Mouse (Mus musculus) liver, embryonic 13.5 days (tissue): ENCODE data around the gene Nrm. TPM values are rescaled to one million over a fixed set of nuclear protein-coding genes. Genes with fewer than 3 reads are reported as not detected.

ENCODE experiments used
- ATAC-seq: fragments of 200-750 bp; cut with Nextera tagmentation; 2 replicates; pipeline ENCODE4 v1.8.0; 2017; ENCODE audit warnings: low read depth, mild to moderate bottlenecking, moderate number of reproducible peaks, moderate library complexity
- DNase-seq: peaks from one replicate; pipeline ENCODE4 v3.0.0; 2022
- H3K27ac ChIP-seq: fragments of 300-500 bp; sonication (generic); 2 replicates; pipeline ENCODE4 v1.5.1; 2015; ENCODE audit warnings: moderate library complexity, mild to moderate bottlenecking, inconsistent platforms
- H3K27me3 ChIP-seq: fragments of 300-500 bp; sonication (generic); 2 replicates; pipeline ENCODE4 v1.6.1; 2015; ENCODE audit warnings: mild to moderate bottlenecking, inconsistent platforms
- H3K36me3 ChIP-seq: fragments of 300-500 bp; sonication (generic); 2 replicates; pipeline ENCODE4 v1.6.1; 2015; ENCODE audit warnings: mild to moderate bottlenecking, inconsistent platforms
- H3K4me1 ChIP-seq: fragments of 300-500 bp; sonication (generic); replicated peaks from 2 replicates; pipeline ENCODE4 v1.6.1; 2015; ENCODE audit warnings: inconsistent platforms
- H3K4me2 ChIP-seq: fragments of 300-500 bp; sonication (generic); 2 replicates; pipeline ENCODE4 v1.6.1; 2015; ENCODE audit warnings: inconsistent platforms, mild to moderate bottlenecking, moderate library complexity
- H3K4me3 ChIP-seq: fragments of 300-500 bp; sonication (generic); replicated peaks from 2 replicates; pipeline ENCODE4 v1.5.1; 2015; ENCODE audit warnings: mild to moderate bottlenecking, inconsistent platforms
- H3K9ac ChIP-seq: fragments of 300-500 bp; sonication (generic); 2 replicates; pipeline ENCODE4 v1.6.1; 2015; ENCODE audit warnings: mild to moderate bottlenecking, inconsistent platforms
- H3K9me3 ChIP-seq: fragments of 300-500 bp; sonication (generic); replicated peaks from 2 replicates; pipeline ENCODE4 v1.6.1; 2016; ENCODE audit warnings: inconsistent platforms
- WGBS: fragments of 180-500 bp; shearing (Covaris S2); methylation state at CpG from one replicate; pipeline ENCODE4 v1.1.7; 2015; ENCODE audit not compliant: insufficient replicate concordance; 5-methylcytosine and 5-hydroxymethylcytosine counted together
- polyA plus RNA-seq: library from polyadenylated mRNA; unstranded; fragments of >200 nt; fragmentation: Nextera tagmentation; extraction: Ambion mirVana; gene quantifications from 2 replicates; pipeline ENCODE4 v1.2.1, GENCODE M21; 2015

The Nrm gene
- polyA plus RNA-seq, 1 experiment from 2014 or later: 23.0 TPM

DNA sequence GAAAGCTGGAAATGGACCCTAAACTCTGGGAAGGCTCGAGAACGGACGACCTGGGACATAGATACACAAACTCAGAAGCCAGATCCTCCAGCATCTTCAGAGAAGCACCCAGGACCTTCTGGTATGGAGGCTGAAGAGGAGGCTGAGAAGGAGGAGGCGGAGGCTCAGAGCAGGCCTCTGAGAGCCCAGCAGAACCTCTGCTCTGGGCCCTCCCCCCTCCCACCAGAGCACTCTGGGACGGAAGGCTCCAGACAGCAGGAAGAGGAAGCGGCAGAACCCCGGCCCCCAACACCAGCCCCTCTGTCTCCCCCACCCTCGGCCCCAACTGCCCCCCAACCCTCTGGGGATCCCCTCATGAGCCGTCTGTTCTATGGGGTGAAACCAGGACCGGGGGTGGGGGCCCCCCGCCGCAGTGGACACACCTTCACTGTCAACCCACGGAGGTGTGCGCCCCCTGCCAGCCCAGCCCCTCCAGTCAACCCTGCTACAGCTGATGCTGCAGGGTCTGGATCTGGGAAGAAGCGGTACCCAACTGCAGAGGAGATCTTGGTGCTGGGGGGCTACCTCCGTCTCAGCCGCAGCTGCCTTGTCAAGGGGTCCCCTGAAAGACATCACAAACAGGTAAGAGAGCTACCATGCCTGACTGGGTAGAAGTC, 7.2 kb downstream of the Nrm start:
- Histone ChIP-seq H3K36me3 (0 out of 2 replicates have a peak, but pooled peaks cover 3% of the 10 kb centered on the region), H3K4me3 (peak overlapping the region; percentile 57), H3K9me3 (0 out of 2 replicates have a peak, but pooled peaks cover 3% of the 10 kb centered on the region), H3K4me1 (peaks cover 76% of the 10 kb centered on the region), H3K27ac (peak overlapping the region; percentile 87), H3K9ac (peak overlapping the region; percentile 69), H3K4me2 (peak overlapping the region; percentile 86), H3K27me3 (peaks cover 73% of the 10 kb centered on the region)
- ATAC-seq (no peak), DNase-seq (no peak)
- WGBS: 19% methylated on average over 17 of the region's 17 CpGs

GRCm38 (mm10) chr17:35868961-35869345, 7.8 kb downstream of the Nrm start:
- 2% methylated on average over 7 of the region's 7 CpGs for WGBS

DNA sequence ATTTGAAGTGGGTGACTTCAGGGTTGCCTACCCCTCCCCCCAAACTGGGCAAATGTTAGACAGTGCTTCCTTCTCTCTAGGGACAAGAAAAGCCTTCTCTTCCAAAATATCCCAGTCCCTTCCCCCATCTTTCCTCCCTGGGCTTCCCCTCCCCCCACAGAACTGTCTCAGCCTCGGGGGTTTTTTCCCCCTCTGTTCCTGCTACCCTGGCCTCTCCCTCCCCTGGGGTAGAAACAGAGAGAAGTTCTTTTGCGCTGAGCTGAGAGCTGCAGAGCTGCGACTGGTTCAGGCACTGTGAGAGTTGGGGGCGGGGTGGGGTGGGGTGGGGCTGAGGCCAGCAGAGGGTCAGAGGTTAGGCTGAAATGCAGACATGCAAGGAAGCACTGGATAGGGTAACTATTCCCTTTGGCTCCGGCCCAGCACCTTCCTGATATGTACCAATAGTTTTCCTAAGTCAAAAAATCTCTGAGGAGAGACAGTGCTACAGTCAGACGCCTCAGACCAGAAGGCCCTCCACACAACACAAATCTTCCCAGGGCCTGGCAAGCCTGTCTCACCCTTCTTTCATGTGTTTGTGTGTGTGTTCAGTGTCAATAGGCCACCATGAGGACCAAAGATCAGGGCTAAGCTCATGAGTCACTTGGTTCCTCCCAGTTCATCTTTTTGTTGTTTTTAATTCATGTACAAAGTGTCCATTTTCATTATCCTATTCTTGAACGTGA, 8.4 kb downstream of the Nrm start:
- peak; percentile 34 for ATAC-seq
- Histone ChIP-seq H3K27ac (peak overlapping the region; percentile 87), H3K9me3 (0 out of 2 replicates have a peak, but pooled peaks cover 3% of the 10 kb centered on the region), H3K36me3 (peaks cover 8% of the 10 kb centered on the region; the same call in 1 of the 2 replicates), H3K4me2 (peak overlapping the region; percentile 86), H3K4me3 (peak overlapping the region; percentile 57), H3K9ac (peak overlapping the region; percentile 69), H3K4me1 (peaks cover 84% of the 10 kb centered on the region), H3K27me3 (peaks cover 61% of the 10 kb centered on the region)
- no peak for DNase-seq
- WGBS: 5% methylated on average over 7 of the region's 7 CpGs

More at GRCm38 (mm10) chr17:35868961-35869345, 7.8 kb downstream of the Nrm start:
- H3K9me3 ChIP-seq: 0 out of 2 replicates have a peak, but pooled peaks cover 3% of the 10 kb centered on the region
- H3K4me3 ChIP-seq: peak overlapping the region; percentile 57
- H3K4me1 ChIP-seq: peaks cover 81% of the 10 kb centered on the region
- H3K4me2 ChIP-seq: peak overlapping the region; percentile 86
- DNase-seq (no peak), ATAC-seq (no peak)
- H3K27me3 ChIP-seq: peaks cover 66% of the 10 kb centered on the region
- 0 out of 2 replicates have a peak, but pooled peaks cover 3% of the 10 kb centered on the region for H3K36me3 ChIP-seq
- H3K9ac ChIP-seq: peak overlapping the region; percentile 69
- H3K27ac ChIP-seq: peak overlapping the region; percentile 87

GRCm38 (mm10) chr17:35870151-35870883, 9.2 kb downstream of the Nrm start:
- 20% methylated on average over 9 of the region's 9 CpGs for WGBS
- ATAC-seq: peak; percentile 22; the same call in 1 of the 2 replicates
- Histone ChIP-seq H3K4me1 (peaks cover 81% of the 10 kb centered on the region), H3K36me3 (peaks cover 15% of the 10 kb centered on the region), H3K4me3 (peak overlapping the region; percentile 57), H3K9ac (no peak overlapping the region), H3K27me3 (peaks cover 53% of the 10 kb centered on the region), H3K9me3 (0 out of 2 replicates have a peak, but pooled peaks cover 3% of the 10 kb centered on the region), H3K4me2 (peak overlapping the region; percentile 86), H3K27ac (peak overlapping the region; percentile 87)
- DNase-seq: no peak

- Histone ChIP-seq H3K9ac (no peak overlapping the region), H3K9me3 (0 out of 2 replicates have a peak, but pooled peaks cover 3% of the 10 kb centered on the region), H3K27me3 (peaks cover 45% of the 10 kb centered on the region), H3K36me3 (peaks cover 15% of the 10 kb centered on the region), H3K27ac (peak overlapping the region; percentile 87), H3K4me3 (peak overlapping the region; percentile 57), H3K4me1 (peaks cover 73% of the 10 kb centered on the region), H3K4me2 (peak overlapping the region; percentile 86)
- DNase-seq (no peak), ATAC-seq (no peak)
- WGBS: 33% methylated on average over 8 of the region's 8 CpGs
Measured at GRCm38 (mm10) chr17:35870884-35871696, 10.0 kb downstream of the Nrm start.

- 0 out of 2 replicates have a peak, but pooled peaks cover 3% of the 10 kb centered on the region for H3K9me3 ChIP-seq
- H3K4me3 ChIP-seq: no peak overlapping the region
- peak; percentile 79 for DNase-seq
- H3K4me1 ChIP-seq: peaks cover 46% of the 10 kb centered on the region
- peak overlapping the region; percentile 35; the same call in 1 of the 2 replicates for H3K27ac ChIP-seq
- peak overlapping the region; percentile 10 for H3K4me2 ChIP-seq
- 9% methylated on average over 21 of the region's 21 CpGs for WGBS
- H3K9ac ChIP-seq: peak overlapping the region; percentile 39; the same call in 1 of the 2 replicates
- ATAC-seq: peak; percentile 58
- H3K27me3 ChIP-seq: peaks cover 16% of the 10 kb centered on the region
- peaks cover 15% of the 10 kb centered on the region for H3K36me3 ChIP-seq
Measured at GRCm38 (mm10) chr17:35873774-35874519, 12.8 kb downstream of the Nrm start.

DNA sequence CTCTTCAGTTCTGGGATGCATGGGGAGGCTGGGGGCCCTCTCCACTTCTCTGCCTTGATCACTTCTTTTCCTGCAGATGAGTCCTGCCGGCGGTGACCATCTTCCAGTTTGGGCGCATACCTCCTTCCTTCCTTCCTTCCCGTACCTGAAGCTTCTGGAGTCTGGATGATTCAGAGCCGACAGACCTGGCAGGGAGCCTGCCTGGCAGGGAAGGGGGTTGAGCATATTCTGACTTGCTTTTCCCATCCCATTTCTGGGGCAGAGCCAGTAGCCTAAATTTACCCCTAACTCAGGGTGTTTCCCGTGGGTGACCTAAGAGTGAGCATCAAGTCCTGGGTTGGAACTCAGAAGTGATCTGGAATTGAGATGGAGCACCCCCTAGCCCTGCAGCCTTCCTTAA, 13.6 kb downstream of the Nrm start:
- 0 out of 2 replicates have a peak overlapping the region, but pooled peaks have one; percentile 0 for H3K27ac ChIP-seq
- H3K9me3 ChIP-seq: 0 out of 2 replicates have a peak, but pooled peaks cover 3% of the 10 kb centered on the region
- WGBS: 75% methylated on average over 6 of the region's 6 CpGs
- peaks cover 15% of the 10 kb centered on the region for H3K36me3 ChIP-seq
- peaks cover 9% of the 10 kb centered on the region for H3K27me3 ChIP-seq
- DNase-seq: no peak
- H3K4me3 ChIP-seq: no peak overlapping the region
- H3K9ac ChIP-seq: no peak overlapping the region
- no peak for ATAC-seq
- no peak overlapping the region for H3K4me2 ChIP-seq
- H3K4me1 ChIP-seq: peaks cover 42% of the 10 kb centered on the region

DNA sequence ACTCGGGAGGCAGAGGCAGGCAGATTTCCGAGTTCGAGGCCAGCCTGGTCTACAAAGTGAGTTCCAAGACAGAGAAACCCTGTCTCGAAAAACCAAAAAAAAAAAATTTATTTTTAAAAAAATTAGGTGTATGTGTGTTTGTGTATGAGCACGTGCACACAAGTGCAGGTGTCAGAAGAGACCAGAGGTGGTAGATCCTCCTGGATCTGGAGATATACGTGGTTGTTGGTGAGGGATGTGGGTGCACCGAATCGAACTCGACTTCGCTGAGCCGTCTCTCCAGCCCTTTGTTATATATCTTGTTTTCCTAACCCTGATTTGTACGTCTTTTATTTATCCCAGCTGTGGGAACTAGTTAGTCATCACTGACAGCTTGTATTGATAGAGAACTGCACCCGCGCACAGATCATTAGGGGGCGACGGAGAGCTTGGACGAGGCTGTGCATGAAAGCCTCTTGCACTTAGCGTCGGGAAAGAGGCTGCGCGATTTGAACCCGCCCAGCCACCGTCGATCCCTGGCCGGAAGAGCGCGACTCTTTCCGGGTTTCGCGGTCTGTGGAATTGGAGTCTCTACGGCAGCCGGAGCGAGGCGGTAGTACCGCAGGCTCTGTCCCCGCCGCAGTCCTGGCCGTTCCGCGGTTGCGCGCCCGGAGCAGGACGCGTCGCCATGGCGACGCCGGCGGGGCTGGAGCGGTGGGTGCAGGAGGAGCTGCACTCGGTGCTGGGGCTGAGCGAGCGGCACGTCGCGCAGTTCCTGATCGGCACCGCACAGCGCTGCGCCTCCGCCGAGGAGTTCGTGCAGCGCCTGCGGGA, 18.3 kb downstream of the Nrm start, which contains the start of gene Dhx16:
Dhx16 (plus strand) TSS at position 575 of the 813 bp plus-strand sequence.
- 5% methylated on average over 66 of the region's 66 CpGs for WGBS
- Histone ChIP-seq H3K36me3 (peaks cover 42% of the 10 kb centered on the region), H3K9me3 (no peaks in the 10 kb centered on the region), H3K4me2 (peak within 1 kb of the TSS; percentile 88), H3K27ac (peak within 1 kb of the TSS; percentile 81), H3K4me3 (peak within 1 kb of the TSS; percentile 96), H3K27me3 (no peaks in the 10 kb centered on the region), H3K9ac (peak within 1 kb of the TSS; percentile 94), H3K4me1 (peaks cover 25% of the 10 kb centered on the region)
- DNase-seq: peak; percentile 86
- ATAC-seq: peak; percentile 90

- Histone ChIP-seq H3K9me3 (no peaks in the 10 kb centered on the region), H3K27me3 (no peaks in the 10 kb centered on the region)
- WGBS: 85% methylated on average over 17 of the region's 17 CpGs
Measured at GRCm38 (mm10) chr17:35882924-35883323, 21.8 kb downstream of the Nrm start.

More at GRCm38 (mm10) chr17:35882924-35883323, 21.8 kb downstream of the Nrm start:
- H3K4me3 ChIP-seq: no peak overlapping the region
- no peak overlapping the region for H3K27ac ChIP-seq
- peaks cover 68% of the 10 kb centered on the region for H3K36me3 ChIP-seq
- H3K4me1 ChIP-seq: peaks cover 20% of the 10 kb centered on the region
- no peak for DNase-seq
- H3K4me2 ChIP-seq: no peak overlapping the region
- H3K9ac ChIP-seq: no peak overlapping the region
- no peak for ATAC-seq
